Mouse (Mus musculus): ENCODE measurements around the gene Rac2.

- no peak for TF ChIP-seq EP300 (optimal IDR thresholded peaks at IDR 0.05)
- peak; percentile 96 for TF ChIP-seq CTCF (IDR thresholded peaks at IDR 0.05; ENCODE audit: low read depth)
Observed at GRCm38 (mm10) chr15:78587050-78587994, 14.7 kb upstream of the Rac2 start.

All from stomach, postnatal 0 days (tissue).